Mouse (Mus musculus) limb, embryonic 13.5 days (tissue): ENCODE results near the gene Iqcf3. TPM values are rescaled to one million over a fixed set of nuclear protein-coding genes. Genes with fewer than 3 reads are reported as not detected.

Experiments used
- ATAC-seq: fragments of 200-750 bp; cut with Nextera tagmentation; 2 replicates; pipeline ENCODE4 v1.8.0; 2017; ENCODE audit warnings: low read depth, moderate number of reproducible peaks, moderate TSS enrichment; ENCODE audit not compliant: low FRiP score
- H3K27ac ChIP-seq: fragments of 300-500 bp; sonication (generic); 2 replicates; pipeline ENCODE4 v1.5.1; 2015; ENCODE audit warnings: inconsistent platforms, mild to moderate bottlenecking, moderate library complexity
- H3K27me3 ChIP-seq: fragments of 300-500 bp; sonication (generic); 2 replicates; pipeline ENCODE4 v1.6.1; 2015; ENCODE audit warnings: mild to moderate bottlenecking, inconsistent platforms
- H3K36me3 ChIP-seq: fragments of 300-500 bp; sonication (generic); 2 replicates; pipeline ENCODE4 v1.6.1; 2015; ENCODE audit warnings: inconsistent platforms, mild to moderate bottlenecking, moderate library complexity
- H3K4me1 ChIP-seq: fragments of 300-500 bp; sonication (generic); 2 replicates; pipeline ENCODE4 v1.6.1; 2015; ENCODE audit warnings: inconsistent platforms
- H3K4me2 ChIP-seq: fragments of 300-500 bp; sonication (generic); replicated peaks from 2 replicates; pipeline ENCODE4 v1.6.1; 2015; ENCODE audit warnings: inconsistent platforms, mild to moderate bottlenecking, moderate library complexity
- H3K4me3 ChIP-seq: fragments of 300-500 bp; sonication (generic); 2 replicates; pipeline ENCODE4 v1.5.1; 2015; ENCODE audit warnings: moderate library complexity, mild to moderate bottlenecking, inconsistent platforms
- H3K9ac ChIP-seq: fragments of 300-500 bp; sonication (generic); 2 replicates; pipeline ENCODE4 v1.6.1; 2015; ENCODE audit warnings: mild to moderate bottlenecking, inconsistent platforms
- H3K9me3 ChIP-seq: fragments of 300-500 bp; sonication (generic); 2 replicates; pipeline ENCODE4 v1.6.1; 2016; ENCODE audit warnings: inconsistent platforms
- WGBS: fragments of 180-500 bp; shearing (Covaris S2); methylation state at CpG from one replicate; pipeline ENCODE4 v1.1.7; 2015; 5-methylcytosine and 5-hydroxymethylcytosine counted together
- polyA plus RNA-seq: library from polyadenylated mRNA; unstranded; fragments of >200 nt; fragmentation: Nextera tagmentation; extraction: Ambion mirVana; gene quantifications from 2 replicates; pipeline ENCODE4 v1.2.1, GENCODE M21; 2015

Gene Iqcf3
- polyA plus RNA-seq, 1 experiment from 2014 or later: not detected

DNA sequence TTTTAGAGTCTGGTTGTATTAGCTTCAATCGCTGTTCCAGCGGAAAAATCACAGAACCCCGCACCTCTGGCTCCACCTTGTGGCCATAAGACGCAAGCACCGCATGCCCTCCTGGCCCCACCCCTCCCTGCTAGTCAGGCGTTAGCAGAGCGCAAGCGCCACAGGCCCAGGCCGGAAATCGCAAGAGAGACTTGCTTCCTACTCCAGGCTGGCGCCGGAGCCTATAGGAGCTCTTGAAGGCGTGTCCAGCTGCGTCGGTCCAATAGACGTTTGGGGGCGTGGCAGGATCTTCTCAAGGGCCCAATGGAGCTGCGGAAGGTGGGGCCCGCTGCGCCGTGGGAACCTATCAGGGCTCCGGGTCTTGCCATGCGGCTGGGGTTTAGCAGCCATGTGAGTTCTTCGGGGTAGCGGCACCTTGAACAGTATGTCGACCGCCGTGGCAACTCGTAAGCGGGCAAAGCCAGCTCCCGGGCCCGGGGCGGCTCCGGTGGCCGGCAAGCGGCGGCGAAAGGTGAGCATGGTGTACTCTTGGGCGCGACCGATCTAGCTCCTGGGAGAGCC is 84.4 kb downstream of the Iqcf3 start, which contains the start of gene Parp3:
Parp3 (minus strand) TSS at position 26 of the 561 bp plus-strand sequence.
- peaks cover 34% of the 10 kb centered on the region for H3K4me1 ChIP-seq
- peak within 1 kb of the TSS; percentile 97 for H3K4me2 ChIP-seq
- peak within 1 kb of the TSS; percentile 80 for H3K9ac ChIP-seq
- H3K27ac ChIP-seq: peak within 1 kb of the TSS; percentile 62
- peaks cover 25% of the 10 kb centered on the region for H3K36me3 ChIP-seq
- peak; percentile 99 for ATAC-seq
- no peaks in the 10 kb centered on the region for H3K27me3 ChIP-seq
- WGBS: under 1% methylated on average over 41 of the region's 41 CpGs
- H3K9me3 ChIP-seq: no peaks in the 10 kb centered on the region
- H3K4me3 ChIP-seq: peak within 1 kb of the TSS; percentile 79

DNA sequence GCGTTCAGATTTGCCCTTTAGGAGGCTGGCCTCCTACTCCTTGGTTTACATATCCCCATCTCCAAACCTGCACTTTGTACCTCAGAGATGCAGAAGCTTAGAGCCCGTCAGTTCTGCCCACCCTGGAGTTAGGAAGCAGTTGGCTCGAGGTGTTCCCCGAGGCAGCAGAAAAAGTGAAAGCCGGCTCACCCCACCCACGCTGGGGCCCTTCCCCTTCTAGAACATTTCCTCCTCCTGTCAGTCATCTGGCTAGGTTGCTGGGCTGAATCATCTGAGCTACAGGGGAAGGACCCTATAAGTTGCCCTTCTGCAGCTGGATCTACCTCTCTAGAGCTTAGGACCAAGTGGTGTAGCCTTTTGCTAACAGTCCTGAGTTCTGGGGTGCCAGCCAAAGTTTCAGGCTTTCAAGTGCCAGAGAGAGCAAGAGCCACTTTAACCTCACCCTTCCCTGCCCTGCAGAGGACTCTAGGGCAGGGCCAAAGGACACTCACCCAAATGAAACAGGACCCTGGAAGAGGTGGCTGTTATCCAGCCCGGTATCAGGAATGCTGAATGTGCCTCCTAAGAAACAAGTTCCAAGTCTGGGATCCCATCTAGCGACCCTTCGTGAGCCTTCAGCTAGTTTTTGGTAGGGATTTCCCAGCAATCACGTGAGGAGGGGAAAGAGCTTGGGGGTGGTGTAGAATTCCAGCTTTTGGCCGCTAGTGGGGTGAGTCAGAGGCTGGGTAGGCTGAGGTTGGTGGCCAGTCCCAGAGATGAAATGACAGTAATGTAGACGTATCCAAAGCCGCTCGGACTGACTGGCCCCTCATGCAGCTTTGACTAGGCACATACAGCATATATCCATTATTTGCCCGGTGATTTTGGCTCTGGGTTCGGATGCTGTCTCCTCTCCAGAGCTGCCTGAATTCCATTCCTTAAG is 85.2 kb downstream of the Iqcf3 start:
- ATAC-seq: peak; percentile 30
- 25% methylated on average over 16 of the region's 16 CpGs for WGBS
- no peaks in the 10 kb centered on the region for H3K27me3 ChIP-seq
- H3K27ac ChIP-seq: peak overlapping the region; percentile 62
- peak overlapping the region; percentile 79 for H3K4me3 ChIP-seq
- H3K36me3 ChIP-seq: peaks cover 20% of the 10 kb centered on the region
- peak overlapping the region; percentile 52 for H3K4me2 ChIP-seq
- H3K4me1 ChIP-seq: peaks cover 39% of the 10 kb centered on the region
- H3K9ac ChIP-seq: peak overlapping the region; percentile 46; the same call in 1 of the 2 replicates
- no peaks in the 10 kb centered on the region for H3K9me3 ChIP-seq

DNA sequence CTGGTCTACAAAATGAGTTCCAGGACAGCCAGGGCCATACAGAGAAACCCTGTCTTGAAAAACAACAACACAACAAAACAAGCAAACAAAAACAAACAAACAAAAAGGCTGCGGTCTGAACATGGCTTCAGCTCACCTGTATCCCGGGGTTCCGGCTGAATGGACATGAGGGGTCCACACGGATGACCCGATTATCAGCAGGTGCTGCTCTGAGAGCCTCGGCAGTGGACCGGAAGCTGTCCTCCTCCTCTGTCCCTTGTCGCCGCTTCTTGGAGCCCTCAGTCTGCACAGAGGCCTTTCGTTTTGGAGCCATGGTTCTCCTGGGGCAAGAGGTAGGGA is 85.8 kb downstream of the Iqcf3 start, which contains the start of gene Rrp9:
Rrp9 (plus strand) TSS at position 301 of the 339 bp plus-strand sequence.
- no peak for ATAC-seq
- WGBS: 90% methylated on average over 10 of the region's 10 CpGs
- H3K4me3 ChIP-seq: peak within 1 kb of the TSS; percentile 79
- H3K4me2 ChIP-seq: peak within 1 kb of the TSS; percentile 52
- H3K36me3 ChIP-seq: peaks cover 13% of the 10 kb centered on the region
- peak within 1 kb of the TSS; percentile 62 for H3K27ac ChIP-seq
- H3K9ac ChIP-seq: peak within 1 kb of the TSS; percentile 46; the same call in 1 of the 2 replicates
- no peaks in the 10 kb centered on the region for H3K9me3 ChIP-seq
- H3K4me1 ChIP-seq: peaks cover 39% of the 10 kb centered on the region
- H3K27me3 ChIP-seq: no peaks in the 10 kb centered on the region

DNA sequence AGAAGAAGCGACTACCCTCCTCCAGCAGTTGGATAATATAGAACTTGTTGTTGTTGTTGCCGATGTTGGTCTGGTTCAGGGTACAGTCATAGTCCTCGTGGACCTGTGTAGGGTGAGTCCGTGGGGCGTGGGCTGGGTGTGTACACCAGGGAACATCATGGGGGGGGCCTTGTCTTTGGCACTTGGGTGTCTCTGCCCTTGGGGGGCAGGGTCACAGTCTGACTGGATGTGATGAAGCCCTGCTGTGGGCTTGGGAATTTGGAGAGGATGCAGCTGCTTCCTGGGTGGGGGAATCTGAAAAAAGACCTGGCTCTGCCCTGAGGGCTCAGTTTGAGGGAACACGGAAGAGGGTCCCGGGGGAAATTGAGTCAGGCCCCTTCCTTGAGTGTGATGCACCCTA is 86.4 kb downstream of the Iqcf3 start:
- Histone ChIP-seq H3K4me1 (peaks cover 39% of the 10 kb centered on the region), H3K4me2 (peak overlapping the region; percentile 35), H3K4me3 (peak overlapping the region; percentile 1; the same call in 1 of the 2 replicates), H3K9ac (peak overlapping the region; percentile 39; the same call in 1 of the 2 replicates), H3K27me3 (no peaks in the 10 kb centered on the region), H3K36me3 (peaks cover 8% of the 10 kb centered on the region), H3K9me3 (no peaks in the 10 kb centered on the region), H3K27ac (no peak overlapping the region)
- ATAC-seq: no peak
- WGBS: 71% methylated on average over 7 of the region's 7 CpGs

DNA sequence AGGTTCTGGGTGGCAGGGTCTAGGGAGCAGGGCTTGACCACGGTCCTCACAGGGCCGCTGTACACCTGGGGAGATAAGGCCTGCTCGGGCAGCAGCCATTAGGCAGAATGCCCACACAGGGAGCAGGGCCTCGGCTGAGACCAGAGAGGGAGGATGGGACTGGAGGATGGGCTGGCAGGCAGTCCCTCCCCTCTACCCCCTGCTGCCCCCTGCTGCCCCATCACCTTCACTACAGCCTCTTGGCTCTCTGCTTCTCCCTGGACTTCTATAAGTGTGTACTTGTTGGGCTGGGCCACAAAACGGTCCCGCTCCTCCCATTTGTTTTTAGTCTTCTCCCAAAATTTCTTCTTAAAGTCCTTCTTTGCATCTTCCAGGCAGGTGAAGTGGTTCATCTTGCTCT is 87.0 kb downstream of the Iqcf3 start:
- Histone ChIP-seq H3K9ac (peak overlapping the region; percentile 55; the same call in 1 of the 2 replicates), H3K9me3 (no peaks in the 10 kb centered on the region), H3K4me3 (no peak overlapping the region), H3K27me3 (no peaks in the 10 kb centered on the region), H3K4me2 (peak overlapping the region; percentile 35), H3K27ac (no peak overlapping the region), H3K36me3 (peaks cover 4% of the 10 kb centered on the region; the same call in 1 of the 2 replicates), H3K4me1 (peaks cover 39% of the 10 kb centered on the region)
- ATAC-seq: no peak; the same call in 1 of the 2 replicates
- 12% methylated on average over 6 of the region's 6 CpGs for WGBS

DNA sequence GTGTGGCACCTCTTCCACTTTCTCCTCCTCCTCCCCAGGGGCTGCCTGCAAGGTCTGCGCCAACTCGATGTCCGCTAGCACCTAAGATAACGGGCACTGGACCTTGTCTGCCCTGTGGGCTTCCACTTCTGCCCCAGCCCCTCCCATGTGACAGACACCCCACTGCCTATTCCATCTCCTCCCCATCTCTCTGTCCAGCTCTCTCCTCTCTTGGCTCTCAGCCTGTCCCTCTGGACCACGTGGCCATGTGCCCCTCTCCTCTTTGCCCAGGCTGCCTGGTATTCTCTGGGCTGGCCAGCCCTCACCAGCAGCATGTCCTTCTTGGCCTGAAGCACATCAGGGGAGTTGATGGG is 87.7 kb downstream of the Iqcf3 start:
- Histone ChIP-seq H3K9ac (no peak overlapping the region), H3K4me3 (no peak overlapping the region), H3K36me3 (no peaks in the 10 kb centered on the region), H3K4me2 (no peak overlapping the region), H3K4me1 (peaks cover 39% of the 10 kb centered on the region), H3K27ac (no peak overlapping the region), H3K9me3 (no peaks in the 10 kb centered on the region), H3K27me3 (no peaks in the 10 kb centered on the region)
- WGBS: 65% methylated on average over 2 of the region's 5 CpGs
- no peak for ATAC-seq

DNA sequence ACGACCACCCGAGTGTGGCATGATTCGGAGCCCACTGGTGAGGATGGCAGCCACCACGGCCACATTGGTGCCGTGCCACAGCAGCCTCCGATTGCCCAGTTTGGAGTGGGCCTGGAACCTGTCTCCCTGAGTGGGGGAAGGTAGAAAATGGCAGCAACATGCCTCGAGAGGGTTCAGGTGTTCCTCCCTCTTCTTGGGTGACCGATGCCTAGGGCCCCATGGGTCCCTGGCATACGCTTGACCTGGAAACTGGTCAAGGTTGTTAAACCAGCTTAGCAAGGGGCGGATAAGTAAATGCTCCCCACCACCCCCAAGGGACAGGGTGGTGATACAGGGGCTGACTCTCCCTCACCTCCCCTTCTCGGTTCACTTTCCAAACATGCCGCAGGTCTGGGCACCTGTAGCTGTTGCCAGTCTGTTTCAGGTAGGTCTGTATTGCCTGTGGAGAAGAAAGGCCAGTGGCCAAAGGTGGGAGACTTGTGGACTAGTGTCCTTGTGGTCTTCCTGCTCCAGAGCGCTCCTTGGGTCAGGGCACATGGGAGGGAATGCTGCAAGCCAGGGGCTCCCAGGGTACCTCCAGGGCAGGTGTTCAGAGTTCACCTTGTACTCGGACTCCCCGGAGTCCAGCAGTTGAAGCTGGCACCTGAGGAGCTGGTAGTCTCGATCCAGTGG is 88.2 kb downstream of the Iqcf3 start:
- H3K36me3 ChIP-seq: no peaks in the 10 kb centered on the region
- H3K4me1 ChIP-seq: peaks cover 37% of the 10 kb centered on the region
- H3K4me3 ChIP-seq: no peak overlapping the region
- ATAC-seq: no peak
- H3K27ac ChIP-seq: no peak overlapping the region
- no peak overlapping the region for H3K4me2 ChIP-seq
- no peaks in the 10 kb centered on the region for H3K9me3 ChIP-seq
- no peak overlapping the region for H3K9ac ChIP-seq
- 87% methylated on average over 16 of the region's 16 CpGs for WGBS
- H3K27me3 ChIP-seq: no peaks in the 10 kb centered on the region

DNA sequence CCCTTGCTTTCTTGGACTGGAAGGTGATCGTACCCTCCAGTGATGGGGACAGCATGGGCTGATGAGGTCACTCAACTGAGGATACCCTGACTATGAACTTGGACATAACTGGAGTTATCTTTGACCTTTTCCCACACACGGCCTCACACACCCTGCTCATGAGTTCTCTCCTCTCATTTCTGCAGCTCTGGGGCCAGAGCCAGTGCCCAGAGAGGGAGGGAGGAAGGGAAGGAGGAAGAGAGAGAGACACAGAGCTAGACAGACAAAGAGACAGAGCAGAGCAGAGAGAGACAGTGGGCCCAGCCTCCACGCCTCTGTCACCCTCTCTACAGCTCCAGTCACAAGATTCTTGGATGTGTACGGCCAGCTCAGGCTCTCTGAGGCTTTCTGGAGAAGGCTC is 89.1 kb downstream of the Iqcf3 start:
- Histone ChIP-seq H3K4me1 (peaks cover 31% of the 10 kb centered on the region), H3K4me3 (no peak overlapping the region), H3K27ac (no peak overlapping the region), H3K9ac (0 out of 2 replicates have a peak overlapping the region, but pooled peaks have one; percentile 25), H3K9me3 (no peaks in the 10 kb centered on the region), H3K36me3 (no peaks in the 10 kb centered on the region), H3K27me3 (no peaks in the 10 kb centered on the region), H3K4me2 (no peak overlapping the region)
- WGBS: 71% methylated on average over 4 of the region's 4 CpGs
- ATAC-seq: no peak

DNA sequence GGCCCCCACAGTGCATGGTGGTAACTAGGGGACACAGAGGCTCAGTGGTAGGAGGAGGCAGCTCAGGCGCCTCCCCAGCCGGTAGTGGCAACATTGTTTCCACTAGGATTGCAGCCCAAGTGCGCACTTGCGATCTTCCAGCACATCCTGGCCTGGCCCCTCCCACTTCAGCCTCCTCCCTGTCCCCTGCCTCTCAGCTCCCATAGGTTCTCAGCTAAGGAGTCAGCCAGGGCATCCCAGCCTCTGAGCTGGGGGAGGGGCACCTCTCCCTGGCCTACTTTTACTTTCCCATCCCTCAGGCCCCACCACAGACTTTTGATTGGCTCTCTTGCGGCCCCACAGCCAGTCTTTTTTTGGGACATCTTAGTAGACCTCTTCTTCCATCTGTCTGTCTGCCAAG is 89.5 kb downstream of the Iqcf3 start:
- no peak overlapping the region for H3K27ac ChIP-seq
- ATAC-seq: no peak
- peaks cover 31% of the 10 kb centered on the region for H3K4me1 ChIP-seq
- no peak overlapping the region for H3K4me3 ChIP-seq
- H3K9ac ChIP-seq: no peak overlapping the region; the same call in 1 of the 2 replicates
- H3K4me2 ChIP-seq: peak overlapping the region; percentile 25
- H3K36me3 ChIP-seq: no peaks in the 10 kb centered on the region
- H3K27me3 ChIP-seq: no peaks in the 10 kb centered on the region
- WGBS: 8% methylated on average over 5 of the region's 5 CpGs
- no peaks in the 10 kb centered on the region for H3K9me3 ChIP-seq

DNA sequence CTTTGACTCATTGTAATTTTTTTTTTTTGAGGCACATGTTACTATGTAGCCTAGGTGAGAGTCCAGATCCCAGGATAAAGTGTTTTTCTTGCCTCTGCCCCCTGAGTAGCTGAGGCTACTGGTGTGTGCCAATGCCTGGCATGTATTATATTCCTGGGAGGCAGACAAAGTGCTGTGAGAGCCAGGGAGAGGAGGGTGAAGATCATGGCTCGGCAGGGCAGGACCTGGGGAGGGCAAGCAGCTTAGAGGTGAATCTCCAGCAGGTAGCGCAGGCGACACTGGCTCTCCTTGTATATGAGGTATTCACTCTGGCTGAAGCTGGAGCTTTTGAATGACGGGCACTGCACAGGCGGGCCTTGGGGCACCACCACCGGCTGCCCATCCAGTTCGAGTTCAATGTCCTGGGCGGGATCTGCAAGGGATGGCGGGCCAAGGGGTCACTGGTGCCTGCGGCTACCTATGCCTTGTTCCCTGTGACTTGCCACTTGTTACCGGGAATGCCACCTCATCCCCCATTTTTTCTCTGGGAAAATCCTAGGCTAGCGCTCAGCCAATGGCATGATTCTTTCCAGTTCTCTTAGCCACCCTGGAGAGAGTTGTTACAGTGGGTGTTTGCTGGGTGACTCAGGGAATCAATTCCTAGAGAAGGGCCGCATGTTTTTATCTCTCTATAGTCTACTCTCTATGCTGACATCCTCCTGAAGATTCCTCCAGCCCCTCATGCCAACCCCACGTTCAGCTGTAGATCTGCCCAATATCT is 90.3 kb downstream of the Iqcf3 start:
- Histone ChIP-seq H3K9ac (no peak overlapping the region; the same call in 1 of the 2 replicates), H3K4me3 (no peak overlapping the region), H3K36me3 (no peaks in the 10 kb centered on the region), H3K4me2 (peak overlapping the region; percentile 25), H3K27me3 (no peaks in the 10 kb centered on the region), H3K9me3 (no peaks in the 10 kb centered on the region), H3K4me1 (peaks cover 25% of the 10 kb centered on the region), H3K27ac (no peak overlapping the region)
- WGBS: 64% methylated on average over 14 of the region's 14 CpGs
- ATAC-seq: no peak

DNA sequence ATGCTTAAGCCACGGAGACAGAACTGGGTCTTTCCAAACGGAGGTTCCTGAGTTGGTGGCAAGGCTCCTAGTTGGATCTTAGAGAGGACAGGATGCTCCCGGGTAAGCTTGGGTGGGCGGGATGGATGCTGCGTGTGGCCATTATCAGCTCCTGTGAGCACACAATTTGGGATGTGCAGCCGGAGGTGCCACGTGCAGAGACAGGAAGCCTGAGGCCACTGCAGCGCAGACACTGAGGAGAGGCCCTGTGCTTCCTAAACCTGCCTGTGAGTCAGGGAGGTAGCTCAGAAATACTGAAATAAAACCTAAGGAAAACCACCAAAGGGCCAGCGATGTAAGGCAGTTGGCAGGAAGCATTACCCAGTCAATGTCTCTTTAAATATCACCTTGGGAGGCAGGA is 91.7 kb downstream of the Iqcf3 start:
- H3K4me3 ChIP-seq: no peak overlapping the region
- H3K27ac ChIP-seq: no peak overlapping the region
- no peaks in the 10 kb centered on the region for H3K9me3 ChIP-seq
- no peak overlapping the region for H3K9ac ChIP-seq
- H3K4me2 ChIP-seq: no peak overlapping the region
- no peak for ATAC-seq
- WGBS: 62% methylated on average over 9 of the region's 9 CpGs
- peaks cover 5% of the 10 kb centered on the region; the same call in 1 of the 2 replicates for H3K27me3 ChIP-seq
- no peaks in the 10 kb centered on the region for H3K36me3 ChIP-seq
- peaks cover 21% of the 10 kb centered on the region for H3K4me1 ChIP-seq
